Mouse (Mus musculus) embryo, embryonic 10.5 days (tissue): ENCODE measurements at regions not wholly inside any gene's neighbourhood (a gene's known extent, or its start where the extent isn't known, plus 50 kb on each side); places are given as distances from the start of the nearest gene placed in this dataset.

Source experiments
- DNase-seq: peaks from one replicate; pipeline ENCODE4 v3.0.0-alpha.2; 2015; ENCODE audit warnings: low spot score

- no peak for DNase-seq
Observed at GRCm38 (mm10) chr5:107035376-107035775, 71.3 kb downstream of the Cdc7 start.

- DNase-seq, result peak; percentile 31
Observed at GRCm38 (mm10) chr5:107035782-107036181, 71.7 kb downstream of the Cdc7 start.

- no peak for DNase-seq
Observed at GRCm38 (mm10) chr5:107036475-107036874, 72.4 kb downstream of the Cdc7 start.

GRCm38 (mm10) chr5:107037087-107037486 lies 73.0 kb downstream of the Cdc7 start:
- no peak for DNase-seq

GRCm38 (mm10) chr5:107039340-107039739 lies 75.2 kb downstream of the Cdc7 start:
- no peak for DNase-seq

- no peak for DNase-seq
Observed at GRCm38 (mm10) chr5:107039956-107040355, 75.8 kb downstream of the Cdc7 start.

- no peak for DNase-seq
Observed at GRCm38 (mm10) chr5:107040489-107040888, 76.4 kb downstream of the Cdc7 start.

GRCm38 (mm10) chr5:107045163-107045562 lies 81.0 kb downstream of the Cdc7 start:
- no peak for DNase-seq

- DNase-seq, result no peak
Observed at GRCm38 (mm10) chr5:107046501-107046931, 82.4 kb downstream of the Cdc7 start.

- DNase-seq, result no peak
Observed at GRCm38 (mm10) chr5:107048607-107049006, 84.5 kb downstream of the Cdc7 start.

- no peak for DNase-seq
Observed at GRCm38 (mm10) chr5:107050076-107050475, 86.0 kb downstream of the Cdc7 start.

GRCm38 (mm10) chr5:107051868-107052267 lies 87.7 kb downstream of the Cdc7 start:
- no peak for DNase-seq

GRCm38 (mm10) chr5:107054900-107055452 lies 90.9 kb downstream of the Cdc7 start:
- peak; percentile 17 for DNase-seq

- DNase-seq, result peak; percentile 59
Observed at GRCm38 (mm10) chr5:107055455-107055854, 91.3 kb downstream of the Cdc7 start.
